11 mouse cellular contexts compared by ENCODE assay signal in the genomic region with DNA sequence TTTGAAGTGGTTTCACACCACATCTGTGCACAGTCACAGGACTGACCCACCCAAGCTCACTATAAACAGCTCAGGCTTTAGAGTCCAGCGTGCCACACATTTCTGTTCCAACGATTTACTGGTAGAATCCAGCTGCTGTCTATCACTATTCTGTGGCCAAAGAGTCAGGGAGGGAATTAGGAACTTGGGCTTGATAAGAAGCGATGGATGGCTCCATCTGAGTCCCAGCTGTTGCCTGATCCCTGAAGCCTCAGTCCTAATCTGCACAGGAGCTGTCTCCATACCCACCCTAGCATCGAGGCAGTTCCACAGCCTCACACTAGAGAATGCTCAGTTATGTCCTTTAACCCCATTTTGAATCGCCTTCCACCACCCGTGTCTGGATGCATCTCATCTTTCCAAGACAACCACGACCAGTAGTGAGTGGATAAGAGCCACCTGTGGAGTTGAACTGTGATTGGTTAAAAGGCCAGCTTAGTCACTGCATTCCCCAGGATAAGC.
DNase-seq lines count a peak whose midpoint lies in the region; ATAC-seq and TF ChIP-seq lines count a peak whose summit lies in the region.
"Had no signal": no experiment of that assay in that cellular context is flagged by ENCODE, and none has a peak within 500 bp of the region (broad histone marks: within the 10 kb centered on the region; RNA-seq: fewer than 3 reads in every experiment).

No protein-coding gene starts in this region.

- no peak overlapping the region for H3K27ac ChIP-seq in kidney, postnatal 0 days
- H3K27ac ChIP-seq in heart, embryonic 15.5 days, result no peak overlapping the region
- H3K27ac ChIP-seq in intestine, embryonic 16.5 days (ENCODE audit: low read length), result no peak overlapping the region
- 0 out of 2 replicates have a peak overlapping the region, but pooled peaks have one; percentile 12 for H3K27ac ChIP-seq in stomach, embryonic 14.5 days (ENCODE audit: low read length)
- no peak overlapping the region for H3K27ac ChIP-seq in cerebellum, adult 2 months (ENCODE audit: insufficient read depth, low read length)
- H3K27ac ChIP-seq: hindbrain, embryonic 12.5 days had no signal

- WGBS in kidney, postnatal 0 days, result 36% methylated on average over 7 of the region's 7 CpGs
- 46% methylated on average over 7 of the region's 7 CpGs for WGBS in heart, embryonic 15.5 days
- 41% methylated on average over 7 of the region's 7 CpGs for WGBS in intestine, embryonic 16.5 days
- WGBS in stomach, embryonic 14.5 days, result 27% methylated on average over 7 of the region's 7 CpGs
- WGBS in cerebellum, adult 2 months, result 59% methylated on average over 7 of the region's 7 CpGs

- no peak for TF ChIP-seq POLR2A in cerebellum, adult 2 months (IDR thresholded peaks at IDR 0.05; ENCODE audit: borderline replicate concordance, insufficient read depth, low read length)

- H3K27me3 ChIP-seq in kidney, postnatal 0 days (ENCODE audit: insufficient read depth, low read length), result no peaks in the 10 kb centered on the region
- no peaks in the 10 kb centered on the region for H3K27me3 ChIP-seq in heart, embryonic 15.5 days
- no peaks in the 10 kb centered on the region for H3K27me3 ChIP-seq in intestine, embryonic 16.5 days (replicated peaks; ENCODE audit: control insufficient read depth, insufficient read depth, low read length)
- H3K27me3 ChIP-seq in stomach, embryonic 14.5 days (ENCODE audit: control insufficient read depth, insufficient read depth, low read length), result no peaks in the 10 kb centered on the region
- H3K27me3 ChIP-seq in cerebellum, adult 2 months (ENCODE audit: control insufficient read depth, insufficient read depth, low read length), result no peaks in the 10 kb centered on the region
- H3K27me3 ChIP-seq: hindbrain, embryonic 12.5 days; megakaryocyte, embryonic 14.5 days had no signal

- no peaks in the 10 kb centered on the region for H3K9me3 ChIP-seq in kidney, postnatal 0 days (replicated peaks; ENCODE audit: low read length)
- H3K9me3 ChIP-seq in heart, embryonic 15.5 days (replicated peaks), result no peaks in the 10 kb centered on the region
- no peaks in the 10 kb centered on the region for H3K9me3 ChIP-seq in intestine, embryonic 16.5 days (ENCODE audit: control insufficient read depth, low read length)
- no peaks in the 10 kb centered on the region for H3K9me3 ChIP-seq in stomach, embryonic 14.5 days (ENCODE audit: control insufficient read depth, low read depth, low read length)
- H3K9me3 ChIP-seq: hindbrain, embryonic 12.5 days had no signal

- ATAC-seq in kidney, postnatal 0 days (replicated peaks; ENCODE audit: low FRiP score, low read depth), result 0 out of 2 replicates have a peak, but pooled peaks have one; percentile 21
- ATAC-seq in heart, embryonic 15.5 days (replicated peaks; ENCODE audit: insufficient number of reproducible peaks, insufficient read depth, low FRiP score, low read depth), result peak; percentile 58
- peak; percentile 73 for ATAC-seq in intestine, embryonic 16.5 days
- peak; percentile 82; the same call in 1 of the 2 replicates for ATAC-seq in stomach, embryonic 14.5 days (ENCODE audit: insufficient number of reproducible peaks, insufficient read depth, low FRiP score, low read depth)

- TF ChIP-seq CTCF in kidney, postnatal 0 days (IDR thresholded peaks at IDR 0.05; ENCODE audit: low read depth), result no peak
- no peak for TF ChIP-seq CTCF in cerebellum, adult 2 months (IDR thresholded peaks at IDR 0.05; ENCODE audit: borderline replicate concordance, insufficient read depth, low read depth, low read length)

- no peak overlapping the region for H3K4me2 ChIP-seq in kidney, postnatal 0 days (ENCODE audit: low read length)
- no peak overlapping the region for H3K4me2 ChIP-seq in heart, embryonic 15.5 days
- no peak overlapping the region for H3K4me2 ChIP-seq in intestine, embryonic 16.5 days (ENCODE audit: low read depth, low read length)
- H3K4me2 ChIP-seq in stomach, embryonic 14.5 days (replicated peaks; ENCODE audit: low read depth, low read length), result no peak overlapping the region
- H3K4me2 ChIP-seq: hindbrain, embryonic 12.5 days had no signal

- H3K4me3 ChIP-seq in kidney, postnatal 0 days (replicated peaks; ENCODE audit: low read depth, low read length), result no peak overlapping the region
- H3K4me3 ChIP-seq in heart, embryonic 15.5 days, result no peak overlapping the region
- H3K4me3 ChIP-seq in intestine, embryonic 16.5 days (ENCODE audit: low read length), result no peak overlapping the region
- H3K4me3 ChIP-seq in stomach, embryonic 14.5 days (ENCODE audit: low read depth, low read length), result no peak overlapping the region
- H3K4me3 ChIP-seq in cerebellum, adult 2 months (replicated peaks; ENCODE audit: insufficient read depth, low read depth, low read length), result no peak overlapping the region
- H3K4me3 ChIP-seq: hindbrain, embryonic 12.5 days; megakaryocyte, embryonic 14.5 days had no signal

- peak; percentile 52 for DNase-seq in kidney, postnatal 0 days (ENCODE audit: low spot score)
- no peak for DNase-seq in kidney, adult 8-10 months
- DNase-seq in testis, postnatal 14 days (ENCODE audit: low spot score), result no peak
- no peak for DNase-seq in cerebellum, adult 2 months
- DNase-seq: cerebellum, adult 9-10 months; thymus, postnatal 4 days had no signal

- no peaks in the 10 kb centered on the region for H3K36me3 ChIP-seq in kidney, postnatal 0 days (ENCODE audit: insufficient read depth, low read length)
- no peaks in the 10 kb centered on the region for H3K36me3 ChIP-seq in heart, embryonic 15.5 days
- no peaks in the 10 kb centered on the region for H3K36me3 ChIP-seq in intestine, embryonic 16.5 days (ENCODE audit: control insufficient read depth, insufficient read depth, low read length)
- H3K36me3 ChIP-seq in stomach, embryonic 14.5 days (ENCODE audit: control insufficient read depth, insufficient read depth, low read length), result no peaks in the 10 kb centered on the region
- H3K36me3 ChIP-seq: hindbrain, embryonic 12.5 days had no signal

- no peaks in the 10 kb centered on the region for H3K4me1 ChIP-seq in kidney, postnatal 0 days (replicated peaks; ENCODE audit: insufficient read depth, low read length)
- H3K4me1 ChIP-seq in heart, embryonic 15.5 days (replicated peaks), result no peaks in the 10 kb centered on the region
- no peaks in the 10 kb centered on the region for H3K4me1 ChIP-seq in intestine, embryonic 16.5 days (ENCODE audit: control insufficient read depth, insufficient read depth, low read length)
- peaks cover 4% of the 10 kb centered on the region; the same call in 1 of the 2 replicates for H3K4me1 ChIP-seq in stomach, embryonic 14.5 days (ENCODE audit: control insufficient read depth, insufficient read depth, low read length)
- no peaks in the 10 kb centered on the region for H3K4me1 ChIP-seq in cerebellum, adult 2 months (ENCODE audit: control insufficient read depth, insufficient read depth, low read length)
- H3K4me1 ChIP-seq: megakaryocyte, embryonic 14.5 days had no signal

- no peak overlapping the region for H3K9ac ChIP-seq in kidney, postnatal 0 days (ENCODE audit: low read depth, low read length)
- H3K9ac ChIP-seq in heart, embryonic 15.5 days, result no peak overlapping the region
- no peak overlapping the region for H3K9ac ChIP-seq in intestine, embryonic 16.5 days (ENCODE audit: low read depth, low read length)
- no peak overlapping the region for H3K9ac ChIP-seq in stomach, embryonic 14.5 days (replicated peaks; ENCODE audit: low read depth, low read length)
- H3K9ac ChIP-seq: hindbrain, embryonic 12.5 days had no signal

Comparison
In these comparisons a context has a peak if more than half of its experiments do, and no peak if none do; other contexts are left out.
1. ATAC-seq: peak in every context shown above with its lines; median percentile 82 in stomach, embryonic 14.5 days; 73 in intestine, embryonic 16.5 days; 58 in heart, embryonic 15.5 days; 21 in kidney, postnatal 0 days.